Mouse (Mus musculus) spleen, adult 2 months (tissue): ENCODE measurements around the gene Ptbp3.

ENCODE experiments used
- CTCF ChIP-seq: fragments of 200-500 bp; IDR thresholded peaks from 2 replicates; pipeline ENCODE4 v1.5.1; 2011; ENCODE audit warnings: mild to moderate bottlenecking, inconsistent platforms; ENCODE audit not compliant: insufficient read depth, insufficient read length, insufficient replicate concordance; ENCODE audit errors: extremely low read depth
- POLR2A ChIP-seq: fragments of 200-500 bp; IDR thresholded peaks from 2 replicates; pipeline ENCODE4 v1.6.1; 2011; ENCODE audit warnings: low read depth, low read length, inconsistent platforms

DNA sequence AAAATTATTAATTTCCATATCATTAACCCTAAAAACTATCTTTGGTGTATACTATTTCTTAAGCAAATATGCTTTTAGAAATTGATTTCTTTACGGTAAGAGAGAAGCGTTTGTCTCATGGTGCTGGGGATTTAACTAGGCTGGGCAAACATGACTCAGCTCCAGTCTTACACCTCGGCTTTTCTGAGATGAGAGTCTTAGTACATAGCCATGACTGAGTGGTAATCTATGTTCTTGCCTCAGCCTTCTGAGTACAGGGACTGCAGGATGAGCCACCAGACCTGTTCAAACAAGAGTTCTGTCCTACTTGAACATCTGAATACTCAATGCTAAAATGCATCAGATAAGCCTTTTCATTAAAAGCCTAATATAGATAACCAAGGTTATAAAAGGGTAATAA lies 24.3 kb downstream of the Ptbp3 start:
- no peak for TF ChIP-seq POLR2A
- no peak for TF ChIP-seq CTCF
